Mouse (Mus musculus): ENCODE results near the gene Igsf23. TPM values are rescaled to one million over a fixed set of nuclear protein-coding genes. Genes with fewer than 3 reads are reported as not detected.
A peak's percentile ranks its signal among the peaks of the same experiment; 100 is the strongest.

Igsf23 gene
- total and polyA plus RNA-seq, 3 experiments = 1.9 to 8.6 (median 2.9) TPM

- Histone ChIP-seq H3K9ac (ENCODE audit: low read depth, low read length) (peak overlapping the region; percentile 10; the same call in 1 of the 2 replicates), H3K27me3 (ENCODE audit: control insufficient read depth, insufficient read depth, low read length) (no peaks in the 10 kb centered on the region), H3K27ac (peak overlapping the region; percentile 69), H3K4me3 (0 out of 2 replicates have a peak overlapping the region, but pooled peaks have one; percentile 9), H3K79me2 (replicated peaks; ENCODE audit: control insufficient read depth, insufficient read depth, low read length) (no peaks in the 10 kb centered on the region), H3K36me3 (ENCODE audit: control insufficient read depth, insufficient read depth, low read length) (peaks cover 3% of the 10 kb centered on the region; the same call in 1 of the 2 replicates), H3K4me1 (ENCODE audit: control insufficient read depth, insufficient read depth, low read length) (peaks cover 15% of the 10 kb centered on the region)
- peak; percentile 53 for DNase-seq
- no peak for TF ChIP-seq POLR2A (IDR thresholded peaks at IDR 0.05; ENCODE audit: insufficient read depth, low read depth, low read length)
- no peak for TF ChIP-seq EP300 (IDR thresholded peaks at IDR 0.05; ENCODE audit: insufficient read depth, low read depth, low read length)
- no peak for TF ChIP-seq CTCF (IDR thresholded peaks at IDR 0.05)
- WGBS = 9% methylated on average over 4 of the region's 6 CpGs
- intact Hi-C loops (cut with DNase I) = loop anchor here (10.0 kb wide), 1 partner anchor 135 kb away; no protein-coding TSS in a partner anchor
Measured at GRCm38 (mm10) chr7:19940256-19940655, 10.3 kb downstream of the Igsf23 start.

DNA sequence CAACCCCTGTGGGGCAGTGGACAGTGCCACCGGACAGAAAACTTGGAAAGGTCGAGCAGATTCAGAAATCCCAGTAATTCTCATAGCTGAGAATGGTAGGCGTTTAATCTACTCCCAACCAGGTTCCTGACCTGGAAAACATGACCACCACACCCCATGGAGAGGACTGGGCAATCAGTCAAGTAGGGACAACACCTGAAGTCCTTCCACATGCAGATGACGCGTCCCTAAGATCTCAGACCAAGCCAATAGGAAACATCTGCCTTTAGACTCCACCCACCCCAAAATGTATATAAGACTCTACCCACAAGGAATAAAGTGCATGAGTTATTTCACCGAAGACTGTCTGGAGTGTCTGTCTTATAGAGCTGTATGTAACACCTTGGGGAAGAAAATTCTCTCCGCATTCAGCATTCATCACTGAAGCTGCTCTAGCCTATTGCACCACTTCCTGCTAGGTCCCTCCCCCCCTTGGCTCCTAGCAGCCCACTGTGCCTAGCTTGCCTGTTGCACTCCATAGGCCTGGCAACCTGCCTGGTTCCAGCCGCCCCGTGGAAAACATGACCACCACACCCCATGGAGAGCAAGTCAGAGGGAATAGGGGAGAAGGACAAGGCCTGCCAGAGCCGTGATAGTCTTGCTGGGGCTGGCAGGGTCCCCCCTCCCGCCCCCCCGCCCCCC is 10.9 kb downstream of the Igsf23 start:
- H3K4me1 ChIP-seq (ENCODE audit: control insufficient read depth, insufficient read depth, low read length) = peaks cover 17% of the 10 kb centered on the region
- WGBS = 36% methylated on average over 10 of the region's 12 CpGs

GRCm38 (mm10) chr7:19937229-19937821 is 13.2 kb downstream of the Igsf23 start:
- H3K9ac ChIP-seq (ENCODE audit: low read depth, low read length) = no peak overlapping the region
- no peaks in the 10 kb centered on the region for H3K79me2 ChIP-seq (replicated peaks; ENCODE audit: control insufficient read depth, insufficient read depth, low read length)
- 81% methylated on average over 11 of the region's 11 CpGs for WGBS
- peaks cover 19% of the 10 kb centered on the region for H3K4me1 ChIP-seq (ENCODE audit: control insufficient read depth, insufficient read depth, low read length)
- no peak for DNase-seq
- H3K27ac ChIP-seq = peak overlapping the region; percentile 33; the same call in 1 of the 2 replicates
- H3K27me3 ChIP-seq (ENCODE audit: control insufficient read depth, insufficient read depth, low read length) = no peaks in the 10 kb centered on the region
- no peak for TF ChIP-seq EP300 (IDR thresholded peaks at IDR 0.05; ENCODE audit: insufficient read depth, low read depth, low read length)
- no peak for TF ChIP-seq POLR2A (IDR thresholded peaks at IDR 0.05; ENCODE audit: insufficient read depth, low read depth, low read length)
- no peak for TF ChIP-seq CTCF (IDR thresholded peaks at IDR 0.05)
- intact Hi-C loops (cut with DNase I) = loop anchor here (5.0 kb wide), 1 partner anchor 185 kb away; the partner anchor contains the start of gene Nectin2
- peaks cover 3% of the 10 kb centered on the region; the same call in 1 of the 2 replicates for H3K36me3 ChIP-seq (ENCODE audit: control insufficient read depth, insufficient read depth, low read length)
- no peak overlapping the region for H3K4me3 ChIP-seq

More for the DNA sequence above, 10.9 kb downstream of the Igsf23 start:
- Histone ChIP-seq H3K9ac (ENCODE audit: low read depth, low read length) (no peak overlapping the region), H3K79me2 (replicated peaks; ENCODE audit: control insufficient read depth, insufficient read depth, low read length) (no peaks in the 10 kb centered on the region), H3K27ac (peak overlapping the region; percentile 69), H3K36me3 (ENCODE audit: control insufficient read depth, insufficient read depth, low read length) (peaks cover 3% of the 10 kb centered on the region; the same call in 1 of the 2 replicates), H3K4me3 (no peak overlapping the region), H3K27me3 (ENCODE audit: control insufficient read depth, insufficient read depth, low read length) (no peaks in the 10 kb centered on the region)
- TF ChIP-seq CTCF (IDR thresholded peaks at IDR 0.05) (peak; percentile 40), POLR2A (IDR thresholded peaks at IDR 0.05; ENCODE audit: insufficient read depth, low read depth, low read length) (no peak), EP300 (IDR thresholded peaks at IDR 0.05; ENCODE audit: insufficient read depth, low read depth, low read length) (no peak)
- intact Hi-C loops (cut with DNase I) = loop anchor here (5.0 to 10.0 kb wide), 2 partner anchors 135 to 187 kb away; partner anchors contain the start of gene Nectin2
- peak; percentile 86 to 90 for DNase-seq

- intact Hi-C loops (cut with DNase I) = loop anchor here (2.0 to 5.0 kb wide), 2 partner anchors 15 to 184 kb away; partner anchors contain the start of genes Nectin2 and Pvr
- no peaks in the 10 kb centered on the region for H3K79me2 ChIP-seq (replicated peaks; ENCODE audit: control insufficient read depth, insufficient read depth, low read length)
- H3K27ac ChIP-seq = peak overlapping the region; percentile 84
- TF ChIP-seq EP300 (IDR thresholded peaks at IDR 0.05; ENCODE audit: insufficient read depth, low read depth, low read length) (no peak), POLR2A (IDR thresholded peaks at IDR 0.05; ENCODE audit: insufficient read depth, low read depth, low read length) (no peak), CTCF (IDR thresholded peaks at IDR 0.05) (no peak)
- peak in 1 of 2 experiments; percentile 51 for DNase-seq
- peaks cover 3% of the 10 kb centered on the region; the same call in 1 of the 2 replicates for H3K36me3 ChIP-seq (ENCODE audit: control insufficient read depth, insufficient read depth, low read length)
- no peak overlapping the region for H3K9ac ChIP-seq (ENCODE audit: low read depth, low read length)
- no peak overlapping the region for H3K4me3 ChIP-seq
- H3K27me3 ChIP-seq (ENCODE audit: control insufficient read depth, insufficient read depth, low read length) = no peaks in the 10 kb centered on the region
- H3K4me1 ChIP-seq (ENCODE audit: control insufficient read depth, insufficient read depth, low read length) = peaks cover 21% of the 10 kb centered on the region
- 42% methylated on average over 6 of the region's 6 CpGs for WGBS
Measured at GRCm38 (mm10) chr7:19935961-19936360, 14.6 kb downstream of the Igsf23 start.

- peak overlapping the region; percentile 10; the same call in 1 of the 2 replicates for H3K9ac ChIP-seq (ENCODE audit: low read depth, low read length)
- 27% methylated on average over 20 of the region's 20 CpGs for WGBS
- DNase-seq = peak; percentile 64 to 72
Measured at GRCm38 (mm10) chr7:19935171-19935751, 15.3 kb downstream of the Igsf23 start.

More at GRCm38 (mm10) chr7:19935171-19935751, 15.3 kb downstream of the Igsf23 start:
- no peak for TF ChIP-seq POLR2A (IDR thresholded peaks at IDR 0.05; ENCODE audit: insufficient read depth, low read depth, low read length)
- 0 out of 2 replicates have a peak, but pooled peaks have one; percentile 22 for TF ChIP-seq EP300 (IDR thresholded peaks at IDR 0.05; ENCODE audit: insufficient read depth, low read depth, low read length)
- Histone ChIP-seq H3K4me1 (ENCODE audit: control insufficient read depth, insufficient read depth, low read length) (peaks cover 17% of the 10 kb centered on the region), H3K27me3 (ENCODE audit: control insufficient read depth, insufficient read depth, low read length) (no peaks in the 10 kb centered on the region), H3K79me2 (replicated peaks; ENCODE audit: control insufficient read depth, insufficient read depth, low read length) (no peaks in the 10 kb centered on the region), H3K27ac (peak overlapping the region; percentile 84), H3K4me3 (no peak overlapping the region), H3K36me3 (ENCODE audit: control insufficient read depth, insufficient read depth, low read length) (no peaks in the 10 kb centered on the region)
- intact Hi-C loops (cut with DNase I) = loop anchor here (2.0 to 5.0 kb wide), 2 partner anchors 14 to 183 kb away; partner anchors contain the start of genes Nectin2 and Pvr
